Mouse (Mus musculus): ENCODE results near the gene Spag9. TPM values are rescaled to one million over a fixed set of nuclear protein-coding genes. Genes with fewer than 3 reads are reported as not detected.

Gene Spag9
- polyA plus RNA-seq, 1 experiment from 2014 or later, result 101 TPM

- Histone ChIP-seq H3K4me3 (ENCODE audit: low read depth, low read length) (no peak overlapping the region), H3K9me3 (ENCODE audit: control insufficient read depth, low read length) (no peaks in the 10 kb centered on the region), H3K4me1 (replicated peaks; ENCODE audit: control insufficient read depth, insufficient read depth, low read length) (peaks cover 5% of the 10 kb centered on the region; the same call in 1 of the 2 replicates), H3K9ac (ENCODE audit: low read length) (no peak overlapping the region), H3K4me2 (ENCODE audit: low read depth, low read length, severe bottlenecking) (no peak overlapping the region), H3K27ac (ENCODE audit: low read depth, low read length) (no peak overlapping the region), H3K36me3 (ENCODE audit: control insufficient read depth, insufficient read depth, low read length) (no peaks in the 10 kb centered on the region), H3K27me3 (ENCODE audit: control insufficient read depth, insufficient read depth, low read length) (no peaks in the 10 kb centered on the region)
- ATAC-seq (replicated peaks; ENCODE audit: low FRiP score) (0 out of 2 replicates have a peak, but pooled peaks have one; percentile 20), DNase-seq (ENCODE audit: low spot score) (no peak)
- WGBS, result 36% methylated on average over 25 of the region's 25 CpGs
Observed at GRCm38 (mm10) chr11:94150519-94151470, 154.9 kb downstream of the Spag9 start.

GRCm38 (mm10) chr11:94154201-94154600 is 158.3 kb downstream of the Spag9 start:
- Histone ChIP-seq H3K9ac (ENCODE audit: low read length) (no peak overlapping the region), H3K4me2 (ENCODE audit: low read depth, low read length, severe bottlenecking) (no peak overlapping the region), H3K36me3 (ENCODE audit: control insufficient read depth, insufficient read depth, low read length) (no peaks in the 10 kb centered on the region), H3K9me3 (ENCODE audit: control insufficient read depth, low read length) (no peaks in the 10 kb centered on the region), H3K4me3 (ENCODE audit: low read depth, low read length) (no peak overlapping the region), H3K27me3 (ENCODE audit: control insufficient read depth, insufficient read depth, low read length) (no peaks in the 10 kb centered on the region), H3K27ac (ENCODE audit: low read depth, low read length) (no peak overlapping the region), H3K4me1 (replicated peaks; ENCODE audit: control insufficient read depth, insufficient read depth, low read length) (peaks cover 15% of the 10 kb centered on the region)
- ATAC-seq (replicated peaks; ENCODE audit: low FRiP score) (no peak), DNase-seq (ENCODE audit: low spot score) (no peak)
- 89% methylated on average over 3 of the region's 3 CpGs for WGBS

- DNase-seq (ENCODE audit: low spot score), result no peak
- Histone ChIP-seq H3K36me3 (ENCODE audit: control insufficient read depth, insufficient read depth, low read length) (no peaks in the 10 kb centered on the region), H3K9ac (ENCODE audit: low read length) (no peak overlapping the region), H3K4me3 (ENCODE audit: low read depth, low read length) (no peak overlapping the region), H3K27ac (ENCODE audit: low read depth, low read length) (peak overlapping the region; percentile 99), H3K27me3 (ENCODE audit: control insufficient read depth, insufficient read depth, low read length) (no peaks in the 10 kb centered on the region), H3K4me1 (replicated peaks; ENCODE audit: control insufficient read depth, insufficient read depth, low read length) (peaks cover 35% of the 10 kb centered on the region), H3K4me2 (ENCODE audit: low read depth, low read length, severe bottlenecking) (no peak overlapping the region), H3K9me3 (ENCODE audit: control insufficient read depth, low read length) (no peaks in the 10 kb centered on the region)
- ATAC-seq (replicated peaks; ENCODE audit: low FRiP score), result no peak
- WGBS, result 57% methylated on average over 14 of the region's 14 CpGs
Observed at GRCm38 (mm10) chr11:94158521-94158920, 162.6 kb downstream of the Spag9 start.

GRCm38 (mm10) chr11:94159066-94159880 is 163.4 kb downstream of the Spag9 start:
- peak overlapping the region; percentile 47; the same call in 1 of the 2 replicates for H3K4me2 ChIP-seq (ENCODE audit: low read depth, low read length, severe bottlenecking)
- no peak for DNase-seq (ENCODE audit: low spot score)

GRCm38 (mm10) chr11:94159911-94160415 is 164.1 kb downstream of the Spag9 start:
- H3K4me2 ChIP-seq (ENCODE audit: low read depth, low read length, severe bottlenecking), result peak overlapping the region; percentile 47; the same call in 1 of the 2 replicates
- ATAC-seq (replicated peaks; ENCODE audit: low FRiP score), result no peak
- peaks cover 35% of the 10 kb centered on the region for H3K4me1 ChIP-seq (replicated peaks; ENCODE audit: control insufficient read depth, insufficient read depth, low read length)
- peak overlapping the region; percentile 99 for H3K27ac ChIP-seq (ENCODE audit: low read depth, low read length)
- H3K9me3 ChIP-seq (ENCODE audit: control insufficient read depth, low read length), result no peaks in the 10 kb centered on the region
- no peak for DNase-seq (ENCODE audit: low spot score)
- H3K9ac ChIP-seq (ENCODE audit: low read length), result peak overlapping the region; percentile 53
- no peaks in the 10 kb centered on the region for H3K36me3 ChIP-seq (ENCODE audit: control insufficient read depth, insufficient read depth, low read length)
- H3K4me3 ChIP-seq (ENCODE audit: low read depth, low read length), result no peak overlapping the region
- 17% methylated on average over 7 of the region's 7 CpGs for WGBS
- H3K27me3 ChIP-seq (ENCODE audit: control insufficient read depth, insufficient read depth, low read length), result no peaks in the 10 kb centered on the region

More at GRCm38 (mm10) chr11:94159066-94159880, 163.4 kb downstream of the Spag9 start:
- WGBS, result 35% methylated on average over 14 of the region's 14 CpGs
- Histone ChIP-seq H3K4me1 (replicated peaks; ENCODE audit: control insufficient read depth, insufficient read depth, low read length) (peaks cover 35% of the 10 kb centered on the region), H3K36me3 (ENCODE audit: control insufficient read depth, insufficient read depth, low read length) (no peaks in the 10 kb centered on the region), H3K27ac (ENCODE audit: low read depth, low read length) (peak overlapping the region; percentile 99), H3K4me3 (ENCODE audit: low read depth, low read length) (no peak overlapping the region), H3K27me3 (ENCODE audit: control insufficient read depth, insufficient read depth, low read length) (no peaks in the 10 kb centered on the region), H3K9ac (ENCODE audit: low read length) (peak overlapping the region; percentile 53), H3K9me3 (ENCODE audit: control insufficient read depth, low read length) (no peaks in the 10 kb centered on the region)
- ATAC-seq (replicated peaks; ENCODE audit: low FRiP score), result no peak

GRCm38 (mm10) chr11:94160443-94161266 is 164.8 kb downstream of the Spag9 start:
- DNase-seq (ENCODE audit: low spot score), result peak; percentile 94
- H3K27ac ChIP-seq (ENCODE audit: low read depth, low read length), result peak overlapping the region; percentile 99
- peak overlapping the region; percentile 47 for H3K4me2 ChIP-seq (ENCODE audit: low read depth, low read length, severe bottlenecking)
- H3K4me3 ChIP-seq (ENCODE audit: low read depth, low read length), result peak overlapping the region; percentile 5; the same call in 1 of the 2 replicates
- peak overlapping the region; percentile 60 for H3K9ac ChIP-seq (ENCODE audit: low read length)
- H3K27me3 ChIP-seq (ENCODE audit: control insufficient read depth, insufficient read depth, low read length), result no peaks in the 10 kb centered on the region
- H3K36me3 ChIP-seq (ENCODE audit: control insufficient read depth, insufficient read depth, low read length), result no peaks in the 10 kb centered on the region
- H3K4me1 ChIP-seq (replicated peaks; ENCODE audit: control insufficient read depth, insufficient read depth, low read length), result peaks cover 35% of the 10 kb centered on the region
- H3K9me3 ChIP-seq (ENCODE audit: control insufficient read depth, low read length), result no peaks in the 10 kb centered on the region
- WGBS, result 3% methylated on average over 23 of the region's 23 CpGs
- ATAC-seq (replicated peaks; ENCODE audit: low FRiP score), result peak; percentile 98

- Histone ChIP-seq H3K4me1 (replicated peaks; ENCODE audit: control insufficient read depth, insufficient read depth, low read length) (peaks cover 35% of the 10 kb centered on the region), H3K9ac (ENCODE audit: low read length) (peak overlapping the region; percentile 60), H3K27ac (ENCODE audit: low read depth, low read length) (peak overlapping the region; percentile 99), H3K4me2 (ENCODE audit: low read depth, low read length, severe bottlenecking) (peak overlapping the region; percentile 47), H3K27me3 (ENCODE audit: control insufficient read depth, insufficient read depth, low read length) (no peaks in the 10 kb centered on the region), H3K9me3 (ENCODE audit: control insufficient read depth, low read length) (no peaks in the 10 kb centered on the region), H3K36me3 (ENCODE audit: control insufficient read depth, insufficient read depth, low read length) (no peaks in the 10 kb centered on the region), H3K4me3 (ENCODE audit: low read depth, low read length) (no peak overlapping the region; the same call in 1 of the 2 replicates)
- 13% methylated on average over 9 of the region's 9 CpGs for WGBS
- DNase-seq (ENCODE audit: low spot score) (peak; percentile 69), ATAC-seq (replicated peaks; ENCODE audit: low FRiP score) (no peak; the same call in 1 of the 2 replicates)
Observed at GRCm38 (mm10) chr11:94161267-94161646, 165.4 kb downstream of the Spag9 start.
